Mouse (Mus musculus) heart, embryonic 11.5 days (tissue): ENCODE measurements around the gene Agfg2. TPM values are rescaled to one million over a fixed set of nuclear protein-coding genes. Genes with fewer than 3 reads are reported as not detected.

Experiments
- ATAC-seq: fragments of 200-750 bp; cut with Nextera tagmentation; replicated peaks from 2 replicates; pipeline ENCODE4 v1.8.0; 2017; ENCODE audit warnings: moderate library complexity; ENCODE audit not compliant: insufficient number of reproducible peaks, low FRiP score, low TSS enrichment
- H3K27ac ChIP-seq: fragments of 300-500 bp; sonication (generic); 2 replicates; pipeline ENCODE4 v1.5.1; 2014; ENCODE audit warnings: mild to moderate bottlenecking, low read depth, low read length
- H3K27me3 ChIP-seq: fragments of 300-500 bp; sonication (generic); 2 replicates; pipeline ENCODE4 v1.6.1; 2014; ENCODE audit warnings: mild to moderate bottlenecking, low read length, mixed read lengths; ENCODE audit not compliant: control insufficient read depth, insufficient read depth
- H3K36me3 ChIP-seq: fragments of 300-500 bp; sonication (generic); 2 replicates; pipeline ENCODE4 v1.6.1; 2014; ENCODE audit warnings: mild to moderate bottlenecking, low read length, moderate library complexity, mixed read lengths; ENCODE audit not compliant: control insufficient read depth, insufficient read depth
- H3K4me1 ChIP-seq: fragments of 300-500 bp; sonication (generic); 2 replicates; pipeline ENCODE4 v1.6.1; 2014; ENCODE audit warnings: low read length; ENCODE audit not compliant: control insufficient read depth, insufficient read depth
- H3K4me2 ChIP-seq: fragments of 300-500 bp; sonication (generic); 2 replicates; pipeline ENCODE4 v1.6.1; 2014; ENCODE audit warnings: mild to moderate bottlenecking, moderate library complexity
- H3K4me3 ChIP-seq: fragments of 300-500 bp; sonication (generic); 2 replicates; pipeline ENCODE4 v1.5.1; 2014; ENCODE audit warnings: low read depth, low read length
- H3K9ac ChIP-seq: fragments of 300-500 bp; sonication (generic); 2 replicates; pipeline ENCODE4 v1.6.1; 2014; ENCODE audit warnings: mild to moderate bottlenecking, low read depth, low read length, moderate library complexity
- H3K9me3 ChIP-seq: fragments of 300-500 bp; sonication (generic); replicated peaks from 2 replicates; pipeline ENCODE4 v1.6.1; 2016; ENCODE audit warnings: low read length; ENCODE audit not compliant: control insufficient read depth
- WGBS: fragments of 180-500 bp; shearing (Covaris S2); extraction: QIAGEN DNeasy Blood & Tissue Kit; methylation state at CpG from one replicate; pipeline ENCODE4 v1.1.7; 2014; ENCODE audit not compliant: insufficient replicate concordance; 5-methylcytosine and 5-hydroxymethylcytosine counted together
- polyA plus RNA-seq: library from polyadenylated mRNA; unstranded; fragments of >200 nt; fragmentation: Nextera tagmentation; extraction: Ambion mirVana; gene quantifications from 2 replicates; pipeline ENCODE4 v1.2.1, GENCODE M21; 2014

Gene Agfg2
- polyA plus RNA-seq, 1 experiment from 2014 or later, result 19.9 TPM

GRCm38 (mm10) chr5:137613550-137613949 lies 71.0 kb downstream of the Agfg2 start, which contains the start of gene Pcolce:
Pcolce (minus strand) TSS chr5:137613784.
- WGBS, result 30% methylated on average over 11 of the region's 11 CpGs

DNA sequence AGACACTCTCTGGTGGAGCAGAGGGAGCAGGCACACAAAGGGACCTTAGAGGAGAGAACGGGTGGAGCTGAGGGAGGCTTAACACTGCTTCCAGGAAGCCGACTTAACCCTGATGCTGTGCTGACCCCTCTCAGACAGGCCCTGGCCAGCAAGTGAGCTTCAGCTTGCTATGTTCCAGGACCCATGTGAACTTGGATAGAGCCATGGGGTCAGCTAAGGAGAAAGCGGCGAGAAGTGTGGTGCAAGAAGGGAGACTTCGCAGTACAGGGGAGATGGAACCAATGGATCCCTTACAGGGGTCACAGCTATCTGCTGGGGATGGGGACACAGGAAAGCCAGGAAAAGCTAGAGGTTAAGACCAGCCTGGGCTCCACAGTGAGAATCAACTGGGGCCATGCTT lies 71.5 kb downstream of the Agfg2 start:
- H3K27ac ChIP-seq, result no peak overlapping the region
- no peak for ATAC-seq
- no peak overlapping the region for H3K4me2 ChIP-seq
- no peak overlapping the region for H3K4me3 ChIP-seq
- H3K9me3 ChIP-seq, result no peaks in the 10 kb centered on the region
- WGBS, result 67% methylated on average over 5 of the region's 5 CpGs
- H3K36me3 ChIP-seq, result no peaks in the 10 kb centered on the region
- no peak overlapping the region for H3K9ac ChIP-seq
- H3K27me3 ChIP-seq, result 0 out of 2 replicates have a peak, but pooled peaks cover 2% of the 10 kb centered on the region
- H3K4me1 ChIP-seq, result peaks cover 39% of the 10 kb centered on the region

More at GRCm38 (mm10) chr5:137613550-137613949, 71.0 kb downstream of the Agfg2 start, which contains the start of gene Pcolce:
- Histone ChIP-seq H3K4me2 (no peak within 1 kb of the TSS), H3K9me3 (no peaks in the 10 kb centered on the region), H3K9ac (peak within 1 kb of the TSS; percentile 8; the same call in 1 of the 2 replicates), H3K27me3 (0 out of 2 replicates have a peak, but pooled peaks cover 2% of the 10 kb centered on the region), H3K4me3 (no peak within 1 kb of the TSS), H3K36me3 (no peaks in the 10 kb centered on the region), H3K27ac (no peak within 1 kb of the TSS), H3K4me1 (peaks cover 34% of the 10 kb centered on the region)
- no peak for ATAC-seq

GRCm38 (mm10) chr5:137611245-137611602 lies 73.3 kb downstream of the Agfg2 start:
- Histone ChIP-seq H3K4me1 (peaks cover 41% of the 10 kb centered on the region), H3K9ac (peak overlapping the region; percentile 11), H3K36me3 (peaks cover 8% of the 10 kb centered on the region), H3K4me2 (peak overlapping the region; percentile 66), H3K4me3 (peak overlapping the region; percentile 38), H3K27ac (peak overlapping the region; percentile 84), H3K27me3 (no peaks in the 10 kb centered on the region), H3K9me3 (no peaks in the 10 kb centered on the region)
- 0 out of 2 replicates have a peak, but pooled peaks have one; percentile 13 for ATAC-seq
- 8% methylated on average over 6 of the region's 6 CpGs for WGBS

DNA sequence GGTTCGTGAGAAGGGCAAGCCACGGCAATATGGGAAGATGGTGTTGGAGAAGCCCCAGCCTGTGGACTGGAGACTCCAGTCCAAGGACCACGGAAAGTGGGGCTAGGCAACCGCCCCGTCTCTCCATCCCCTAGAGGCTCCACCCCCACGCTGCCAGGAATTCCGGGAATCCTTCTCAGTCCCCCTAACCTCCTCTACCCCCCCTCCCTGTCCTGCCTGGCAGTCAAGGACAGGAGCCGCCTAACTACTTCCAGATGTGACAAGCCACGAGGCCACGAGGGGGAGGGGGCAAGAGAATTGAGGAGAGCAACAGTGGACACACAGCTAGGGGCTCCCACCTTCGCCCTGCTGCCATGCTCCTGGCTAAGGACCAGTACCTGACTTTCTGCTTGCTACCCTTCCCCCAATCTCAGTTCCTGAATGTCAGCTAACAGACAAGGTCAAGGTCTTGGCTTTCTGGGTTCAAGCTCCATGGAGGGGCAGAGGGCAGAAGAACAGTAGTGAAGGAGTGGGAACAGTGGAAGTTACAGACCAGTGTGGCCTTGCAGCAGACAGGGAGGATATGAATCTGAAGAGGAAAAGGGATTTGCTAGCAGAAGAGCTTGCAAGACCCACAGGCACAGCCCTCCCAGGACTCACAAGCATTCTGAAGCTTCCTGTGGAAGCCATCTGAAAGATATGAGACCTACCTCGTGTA lies 73.8 kb downstream of the Agfg2 start:
- Histone ChIP-seq H3K27me3 (no peaks in the 10 kb centered on the region), H3K27ac (peak overlapping the region; percentile 84), H3K4me1 (peaks cover 41% of the 10 kb centered on the region), H3K4me3 (peak overlapping the region; percentile 38), H3K9ac (peak overlapping the region; percentile 11), H3K36me3 (peaks cover 8% of the 10 kb centered on the region), H3K9me3 (no peaks in the 10 kb centered on the region), H3K4me2 (peak overlapping the region; percentile 66)
- peak; percentile 64 for ATAC-seq
- WGBS, result 4% methylated on average over 12 of the region's 12 CpGs

DNA sequence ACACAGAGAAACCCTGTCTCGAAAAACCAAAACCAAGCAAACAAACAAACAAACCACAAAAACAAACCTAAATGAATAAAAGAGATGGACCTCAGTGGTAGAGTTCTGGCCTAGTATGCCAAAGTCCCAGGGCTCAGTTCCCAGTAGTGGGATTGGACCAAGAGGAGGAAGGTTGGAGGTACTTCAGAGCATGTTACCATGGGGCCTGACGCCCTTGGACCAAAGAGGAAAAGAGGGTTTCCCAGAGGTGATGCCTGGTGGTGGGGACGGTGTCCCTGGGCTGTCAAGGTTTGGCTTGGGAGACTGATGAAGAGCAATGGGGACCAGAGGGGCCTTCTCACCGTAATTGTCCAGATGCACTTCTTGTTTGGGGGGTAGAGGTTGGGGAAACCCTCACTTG lies 74.5 kb downstream of the Agfg2 start:
- WGBS, result 61% methylated on average over 4 of the region's 4 CpGs
- Histone ChIP-seq H3K9ac (peak overlapping the region; percentile 11), H3K4me1 (peaks cover 41% of the 10 kb centered on the region), H3K4me2 (peak overlapping the region; percentile 66), H3K9me3 (no peaks in the 10 kb centered on the region), H3K4me3 (peak overlapping the region; percentile 38), H3K36me3 (peaks cover 12% of the 10 kb centered on the region), H3K27ac (peak overlapping the region; percentile 84), H3K27me3 (no peaks in the 10 kb centered on the region)
- no peak for ATAC-seq

- Histone ChIP-seq H3K36me3 (peaks cover 14% of the 10 kb centered on the region), H3K4me1 (peaks cover 41% of the 10 kb centered on the region), H3K27me3 (no peaks in the 10 kb centered on the region), H3K4me3 (0 out of 2 replicates have a peak overlapping the region, but pooled peaks have one; percentile 20), H3K27ac (no peak overlapping the region), H3K9me3 (no peaks in the 10 kb centered on the region), H3K9ac (no peak overlapping the region), H3K4me2 (peak overlapping the region; percentile 66)
- 53% methylated on average over 3 of the region's 3 CpGs for WGBS
- ATAC-seq, result no peak
These were observed 75.2 kb downstream of the Agfg2 start for GRCm38 (mm10) chr5:137609292-137609691.

DNA sequence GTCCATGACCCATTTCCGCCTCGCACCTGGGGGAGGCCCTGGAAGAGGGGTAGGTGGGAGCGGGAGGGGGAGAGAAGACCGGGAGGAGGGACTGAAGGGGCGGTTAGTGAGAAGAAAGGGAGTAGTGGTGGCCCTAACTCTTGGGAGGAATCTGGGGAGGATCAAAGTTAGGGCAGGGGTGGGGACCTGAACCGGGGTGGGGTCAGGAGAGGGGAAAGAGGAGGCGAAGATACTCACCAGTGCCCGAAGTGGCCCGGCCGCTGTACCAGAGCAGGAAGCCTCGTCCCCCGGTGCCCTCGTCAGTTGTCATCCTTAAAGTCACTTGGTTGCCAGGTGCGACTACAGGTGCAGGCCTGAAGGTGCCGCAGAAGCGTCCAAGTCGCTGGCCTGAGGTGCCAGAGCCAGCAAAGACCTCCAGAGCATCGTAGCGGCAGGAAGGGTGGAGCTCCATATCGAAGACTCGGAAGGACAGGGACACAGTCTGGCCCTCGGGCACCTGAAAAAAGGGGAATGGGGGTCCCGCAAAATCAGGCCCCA lies 75.8 kb downstream of the Agfg2 start:
- 19% methylated on average over 23 of the region's 23 CpGs for whole genome bisulfite sequencing
- H3K9me3 ChIP-seq, result no peaks in the 10 kb centered on the region
- H3K36me3 ChIP-seq, result peaks cover 14% of the 10 kb centered on the region
- peak overlapping the region; percentile 66 for H3K4me2 ChIP-seq
- no peak overlapping the region for H3K27ac ChIP-seq
- H3K9ac ChIP-seq, result peak overlapping the region; percentile 35
- H3K4me1 ChIP-seq, result peaks cover 39% of the 10 kb centered on the region
- H3K4me3 ChIP-seq, result peak overlapping the region; percentile 20; the same call in 1 of the 2 replicates
- H3K27me3 ChIP-seq, result no peaks in the 10 kb centered on the region
- ATAC-seq, result no peak

GRCm38 (mm10) chr5:137607860-137608653 lies 76.5 kb downstream of the Agfg2 start:
- Histone ChIP-seq H3K4me3 (peak overlapping the region; percentile 20; the same call in 1 of the 2 replicates), H3K4me1 (peaks cover 35% of the 10 kb centered on the region)

More at GRCm38 (mm10) chr5:137607860-137608653, 76.5 kb downstream of the Agfg2 start:
- peak overlapping the region; percentile 35; the same call in 1 of the 2 replicates for H3K9ac ChIP-seq
- no peaks in the 10 kb centered on the region for H3K9me3 ChIP-seq
- no peak overlapping the region for H3K27ac ChIP-seq
- no peak for ATAC-seq
- peaks cover 14% of the 10 kb centered on the region for H3K36me3 ChIP-seq
- peak overlapping the region; percentile 66 for H3K4me2 ChIP-seq
- 16% methylated on average over 26 of the region's 26 CpGs for WGBS
- no peaks in the 10 kb centered on the region for H3K27me3 ChIP-seq
